Mouse (Mus musculus) midbrain, embryonic 15.5 days (tissue): ENCODE measurements around the gene Med12l. TPM values are rescaled to one million over a fixed set of nuclear protein-coding genes. Genes with fewer than 3 reads are reported as not detected.
"Not testable (repeated sequence)": the region's sequence is repeated elsewhere in the genome, so short reads cannot be mapped to it uniquely, and the experiment has no call there.

ENCODE experiments used
- ATAC-seq: fragments of 200-750 bp; cut with Nextera tagmentation; replicated peaks from 2 replicates; pipeline ENCODE4 v1.8.0; 2017; ENCODE audit warnings: moderate TSS enrichment
- H3K27ac ChIP-seq: fragments of 300-500 bp; sonication (generic); 2 replicates; pipeline ENCODE4 v1.5.1; 2015; ENCODE audit warnings: mild to moderate bottlenecking, inconsistent platforms
- H3K27me3 ChIP-seq: fragments of 300-500 bp; sonication (generic); replicated peaks from 2 replicates; pipeline ENCODE4 v1.6.1; 2015; ENCODE audit warnings: inconsistent platforms
- H3K36me3 ChIP-seq: fragments of 300-500 bp; sonication (generic); replicated peaks from 2 replicates; pipeline ENCODE4 v1.6.1; 2015; ENCODE audit warnings: inconsistent platforms
- H3K4me1 ChIP-seq: fragments of 300-500 bp; sonication (generic); 2 replicates; pipeline ENCODE4 v1.6.1; 2015; ENCODE audit warnings: inconsistent platforms
- H3K4me2 ChIP-seq: fragments of 300-500 bp; sonication (generic); 2 replicates; pipeline ENCODE4 v1.6.1; 2015; ENCODE audit warnings: inconsistent platforms, mild to moderate bottlenecking, moderate library complexity
- H3K4me3 ChIP-seq: fragments of 300-500 bp; sonication (generic); 2 replicates; pipeline ENCODE4 v1.5.1; 2015; ENCODE audit warnings: mild to moderate bottlenecking, inconsistent platforms
- H3K9ac ChIP-seq: fragments of 300-500 bp; sonication (generic); 2 replicates; pipeline ENCODE4 v1.6.1; 2015; ENCODE audit warnings: mild to moderate bottlenecking, inconsistent platforms
- H3K9me3 ChIP-seq: fragments of 300-500 bp; sonication (generic); 2 replicates; pipeline ENCODE4 v1.6.1; 2016; ENCODE audit warnings: inconsistent platforms
- WGBS: fragments of 180-500 bp; shearing (Covaris S2); methylation state at CpG from one replicate; pipeline ENCODE4 v1.1.7; 2015; ENCODE audit warnings: mixed read lengths; 5-methylcytosine and 5-hydroxymethylcytosine counted together
- polyA plus RNA-seq: library from polyadenylated mRNA; unstranded; fragments of >200 nt; fragmentation: Nextera tagmentation; extraction: Ambion mirVana; gene quantifications from 2 replicates; pipeline ENCODE4 v1.2.1, GENCODE M21; 2015

Gene Med12l
- polyA plus RNA-seq, 1 experiment from 2014 or later = 4.5 TPM

GRCm38 (mm10) chr3:59028696-59029095 is 23.1 kb downstream of the Med12l start:
- H3K4me1 ChIP-seq = no peaks in the 10 kb centered on the region
- no peaks in the 10 kb centered on the region for H3K9me3 ChIP-seq
- WGBS = 89% methylated on average over 6 of the region's 6 CpGs
- H3K36me3 ChIP-seq = no peaks in the 10 kb centered on the region
- H3K4me2 ChIP-seq = no peak overlapping the region
- H3K27ac ChIP-seq = no peak overlapping the region
- no peak overlapping the region for H3K4me3 ChIP-seq
- ATAC-seq = no peak
- no peaks in the 10 kb centered on the region for H3K27me3 ChIP-seq
- H3K9ac ChIP-seq = no peak overlapping the region

- Histone ChIP-seq H3K36me3 (no peaks in the 10 kb centered on the region), H3K4me1 (no peaks in the 10 kb centered on the region), H3K4me3 (no peak overlapping the region), H3K27ac (no peak overlapping the region), H3K9me3 (no peaks in the 10 kb centered on the region), H3K27me3 (no peaks in the 10 kb centered on the region), H3K4me2 (no peak overlapping the region), H3K9ac (no peak overlapping the region)
- no peak for ATAC-seq
- 80% methylated on average over 4 of the region's 4 CpGs for WGBS
These were observed 25.4 kb downstream of the Med12l start for GRCm38 (mm10) chr3:59030986-59031385.

- WGBS = 77% methylated on average over 6 of the region's 6 CpGs
- no peaks in the 10 kb centered on the region for H3K4me1 ChIP-seq
- H3K36me3 ChIP-seq = no peaks in the 10 kb centered on the region
- no peaks in the 10 kb centered on the region for H3K9me3 ChIP-seq
- no peak for ATAC-seq
- no peak overlapping the region for H3K4me2 ChIP-seq
- no peak overlapping the region for H3K27ac ChIP-seq
- no peak overlapping the region for H3K4me3 ChIP-seq
- H3K9ac ChIP-seq = no peak overlapping the region
- H3K27me3 ChIP-seq = no peaks in the 10 kb centered on the region
These were observed 35.9 kb downstream of the Med12l start for GRCm38 (mm10) chr3:59041487-59041886.

- H3K9ac ChIP-seq = no peak overlapping the region
- no peak overlapping the region for H3K4me2 ChIP-seq
- H3K27ac ChIP-seq = no peak overlapping the region
- no peaks in the 10 kb centered on the region for H3K36me3 ChIP-seq
- no peak for ATAC-seq
- WGBS = 84% methylated on average over 17 of the region's 17 CpGs
- no peaks in the 10 kb centered on the region for H3K27me3 ChIP-seq
- H3K4me3 ChIP-seq = no peak overlapping the region
- H3K4me1 ChIP-seq = peaks cover 6% of the 10 kb centered on the region
- H3K9me3 ChIP-seq = no peaks in the 10 kb centered on the region
These were observed 49.4 kb downstream of the Med12l start for GRCm38 (mm10) chr3:59054834-59055535.

- no peaks in the 10 kb centered on the region for H3K27me3 ChIP-seq
- no peaks in the 10 kb centered on the region for H3K9me3 ChIP-seq
- ATAC-seq = peak; percentile 94
- H3K9ac ChIP-seq = no peak overlapping the region
- H3K4me2 ChIP-seq = peak overlapping the region; percentile 34
- no peak overlapping the region for H3K27ac ChIP-seq
- H3K4me1 ChIP-seq = peaks cover 6% of the 10 kb centered on the region
- no peaks in the 10 kb centered on the region for H3K36me3 ChIP-seq
- H3K4me3 ChIP-seq = no peak overlapping the region
- 4% methylated on average over 7 of the region's 7 CpGs for WGBS
These were observed 53.5 kb downstream of the Med12l start for GRCm38 (mm10) chr3:59059022-59059541.

GRCm38 (mm10) chr3:59060131-59060530 is 54.5 kb downstream of the Med12l start:
- Histone ChIP-seq H3K4me3 (no peak overlapping the region), H3K4me1 (peaks cover 6% of the 10 kb centered on the region), H3K36me3 (no peaks in the 10 kb centered on the region), H3K9ac (no peak overlapping the region), H3K9me3 (no peaks in the 10 kb centered on the region), H3K4me2 (no peak overlapping the region), H3K27ac (no peak overlapping the region), H3K27me3 (no peaks in the 10 kb centered on the region)
- ATAC-seq = no peak
- 93% methylated on average over 7 of the region's 7 CpGs for WGBS

GRCm38 (mm10) chr3:59062141-59062540 is 56.5 kb downstream of the Med12l start:
- no peak for ATAC-seq
- Histone ChIP-seq H3K9ac (no peak overlapping the region), H3K36me3 (no peaks in the 10 kb centered on the region), H3K4me2 (no peak overlapping the region), H3K9me3 (no peaks in the 10 kb centered on the region), H3K27ac (no peak overlapping the region), H3K27me3 (no peaks in the 10 kb centered on the region), H3K4me1 (peaks cover 6% of the 10 kb centered on the region), H3K4me3 (no peak overlapping the region)
- 82% methylated on average over 5 of the region's 5 CpGs for WGBS

GRCm38 (mm10) chr3:59063431-59063830 is 57.8 kb downstream of the Med12l start:
- H3K27ac ChIP-seq = no peak overlapping the region
- H3K4me1 ChIP-seq = peaks cover 6% of the 10 kb centered on the region
- no peak for ATAC-seq
- H3K9ac ChIP-seq = no peak overlapping the region
- H3K9me3 ChIP-seq = no peaks in the 10 kb centered on the region
- no peak overlapping the region for H3K4me3 ChIP-seq
- no peak overlapping the region for H3K4me2 ChIP-seq
- H3K27me3 ChIP-seq = no peaks in the 10 kb centered on the region
- H3K36me3 ChIP-seq = no peaks in the 10 kb centered on the region
- 95% methylated on average over 4 of the region's 4 CpGs for WGBS

GRCm38 (mm10) chr3:59065937-59066336 is 60.3 kb downstream of the Med12l start:
- H3K4me2 ChIP-seq = no peak overlapping the region
- WGBS = 84% methylated on average over 3 of the region's 3 CpGs
- no peaks in the 10 kb centered on the region for H3K36me3 ChIP-seq
- no peaks in the 10 kb centered on the region for H3K9me3 ChIP-seq
- H3K4me3 ChIP-seq = no peak overlapping the region
- ATAC-seq = no peak
- H3K4me1 ChIP-seq = no peaks in the 10 kb centered on the region
- no peak overlapping the region for H3K9ac ChIP-seq
- no peaks in the 10 kb centered on the region for H3K27me3 ChIP-seq
- no peak overlapping the region for H3K27ac ChIP-seq

GRCm38 (mm10) chr3:59066558-59067294 is 61.1 kb downstream of the Med12l start:
- no peaks in the 10 kb centered on the region for H3K27me3 ChIP-seq
- no peak overlapping the region for H3K27ac ChIP-seq
- no peaks in the 10 kb centered on the region for H3K9me3 ChIP-seq
- no peak overlapping the region for H3K9ac ChIP-seq
- no peaks in the 10 kb centered on the region for H3K4me1 ChIP-seq
- H3K36me3 ChIP-seq = no peaks in the 10 kb centered on the region
- no peak overlapping the region for H3K4me2 ChIP-seq
- WGBS = 80% methylated on average over 8 of the region's 8 CpGs
- H3K4me3 ChIP-seq = no peak overlapping the region
- ATAC-seq = no peak

- not testable (repeated sequence) for H3K9me3 ChIP-seq, H3K4me3 ChIP-seq, H3K27me3 ChIP-seq, H3K36me3 ChIP-seq, H3K27ac ChIP-seq, H3K4me1 ChIP-seq, H3K4me2 ChIP-seq, H3K9ac ChIP-seq, ATAC-seq
- 88% methylated on average over 1 of the region's 1 CpGs for WGBS
These were observed 63.4 kb downstream of the Med12l start for GRCm38 (mm10) chr3:59069071-59069470.

GRCm38 (mm10) chr3:59077278-59077677 is 71.7 kb downstream of the Med12l start:
- WGBS = 58% methylated on average over 4 of the region's 4 CpGs
- no peak for ATAC-seq

GRCm38 (mm10) chr3:59078585-59078984 is 73.0 kb downstream of the Med12l start:
- WGBS = 88% methylated on average over 11 of the region's 11 CpGs
- H3K36me3 ChIP-seq = no peaks in the 10 kb centered on the region
- ATAC-seq = no peak
- H3K27ac ChIP-seq = no peak overlapping the region
- H3K9ac ChIP-seq = no peak overlapping the region
- H3K9me3 ChIP-seq = no peaks in the 10 kb centered on the region
- no peak overlapping the region for H3K4me2 ChIP-seq
- no peaks in the 10 kb centered on the region for H3K27me3 ChIP-seq
- no peaks in the 10 kb centered on the region for H3K4me1 ChIP-seq
- H3K4me3 ChIP-seq = no peak overlapping the region

More at GRCm38 (mm10) chr3:59077278-59077677, 71.7 kb downstream of the Med12l start:
- H3K9me3 ChIP-seq = no peaks in the 10 kb centered on the region
- H3K9ac ChIP-seq = no peak overlapping the region
- no peaks in the 10 kb centered on the region for H3K27me3 ChIP-seq
- H3K27ac ChIP-seq = no peak overlapping the region
- no peaks in the 10 kb centered on the region for H3K36me3 ChIP-seq
- no peak overlapping the region for H3K4me2 ChIP-seq
- no peak overlapping the region for H3K4me3 ChIP-seq
- no peaks in the 10 kb centered on the region for H3K4me1 ChIP-seq
